Mouse (Mus musculus) yolk sac, embryonic 10.5 days (tissue): Measurements from ENCODE around the gene Klk8.

Source experiments
- DNase-seq: peaks from one replicate; pipeline ENCODE4 v3.0.0-alpha.2; 2017; ENCODE audit warnings: low spot score

The Klk8 gene

GRCm38 (mm10) chr7:43791591-43791990 lies 5.8 kb upstream of the Klk8 start, which contains the start of gene Klk9:
Gene Klk9, plus strand, starts transcription at chr7:43791891.
- no peak for DNase-seq

GRCm38 (mm10) chr7:43796355-43796754 lies 1.0 kb upstream of the Klk8 start:
- no peak for DNase-seq

- DNase-seq = no peak
These were observed 576 bp downstream of the Klk8 start for GRCm38 (mm10) chr7:43797844-43798462.

GRCm38 (mm10) chr7:43799876-43800275 lies 2.5 kb downstream of the Klk8 start:
- DNase-seq = no peak

- no peak for DNase-seq
These were observed 13.6 kb downstream of the Klk8 start, which contains the start of gene Klk7 for GRCm38 (mm10) chr7:43810994-43811393. Gene Klk7, plus strand, starts transcription at chr7:43811294.

GRCm38 (mm10) chr7:43815211-43815610 lies 17.8 kb downstream of the Klk8 start:
- DNase-seq = no peak

- DNase-seq = no peak
These were observed 19.4 kb downstream of the Klk8 start for GRCm38 (mm10) chr7:43816746-43817145.

GRCm38 (mm10) chr7:43821581-43821980 lies 24.2 kb downstream of the Klk8 start:
- no peak for DNase-seq

- no peak for DNase-seq
These were observed 26.8 kb downstream of the Klk8 start, which contains the start of gene Klk6 for GRCm38 (mm10) chr7:43824199-43824598. Gene Klk6, plus strand, starts transcription at chr7:43824499.

GRCm38 (mm10) chr7:43826056-43826455 lies 28.7 kb downstream of the Klk8 start:
- no peak for DNase-seq

- no peak for DNase-seq
These were observed 30.3 kb downstream of the Klk8 start for GRCm38 (mm10) chr7:43827706-43828105.

- no peak for DNase-seq
These were observed 31.6 kb downstream of the Klk8 start for GRCm38 (mm10) chr7:43829006-43829405.

- DNase-seq = no peak
These were observed 44.3 kb downstream of the Klk8 start, which contains the start of gene Klk5 for GRCm38 (mm10) chr7:43841701-43842100. Gene Klk5, plus strand, starts transcription at chr7:43841971.

GRCm38 (mm10) chr7:43843801-43844200 lies 46.4 kb downstream of the Klk8 start:
- DNase-seq = no peak

- no peak for DNase-seq
These were observed 54.2 kb downstream of the Klk8 start for GRCm38 (mm10) chr7:43851616-43852015.
